Mouse (Mus musculus): ENCODE data around the gene Eras. TPM values are rescaled to one million over a fixed set of nuclear protein-coding genes. Genes with fewer than 3 reads are reported as not detected.
"Not testable (repeated sequence)": the region's sequence is repeated elsewhere in the genome, so short reads cannot be mapped to it uniquely, and the experiment has no call there.

The Eras gene
- total and polyA plus RNA-seq, 2 experiments, result not detected

GRCm38 (mm10) chrX:7922032-7922431 is 6.4 kb downstream of the Eras start:
- no peak for TF ChIP-seq CTCF (IDR thresholded peaks at IDR 0.05; ENCODE audit: low read depth, low read length)
- no peak for TF ChIP-seq POLR2A (IDR thresholded peaks at IDR 0.05; ENCODE audit: extremely low read depth, insufficient read depth, low read length)
- no peak overlapping the region for H3K4me3 ChIP-seq (ENCODE audit: insufficient read depth, low read depth, low read length)

GRCm38 (mm10) chrX:7919601-7920383 is 8.6 kb downstream of the Eras start, which contains the start of gene Pcsk1n:
Pcsk1n (plus strand) TSS chrX:7919822.
- Histone ChIP-seq H3K79me2 (ENCODE audit: control insufficient read depth, insufficient read depth, low read length) (no peaks in the 10 kb centered on the region), H3K4me3 (ENCODE audit: insufficient read depth, low read depth, low read length) (no peak within 1 kb of the TSS), H3K4me1 (ENCODE audit: control insufficient read depth, insufficient read depth, low read length) (no peaks in the 10 kb centered on the region), H3K27ac (replicated peaks; ENCODE audit: insufficient read depth, low read depth, low read length) (no peak within 1 kb of the TSS), H3K9ac (ENCODE audit: low read depth, low read length) (no peak within 1 kb of the TSS), H3K36me3 (ENCODE audit: control insufficient read depth, insufficient read depth, low read length) (no peaks in the 10 kb centered on the region), H3K27me3 (ENCODE audit: control insufficient read depth, insufficient read depth, low read length) (peaks cover 13% of the 10 kb centered on the region)
- no peak for TF ChIP-seq POLR2A (IDR thresholded peaks at IDR 0.05; ENCODE audit: extremely low read depth, insufficient read depth, low read length)
- TF ChIP-seq CTCF (IDR thresholded peaks at IDR 0.05; ENCODE audit: low read depth, low read length), result no peak
- 20% methylated on average over 27 of the region's 40 CpGs for WGBS
- no peak for DNase-seq (ENCODE audit: extremely low read depth, low read depth, low spot score)

More at GRCm38 (mm10) chrX:7922032-7922431, 6.4 kb downstream of the Eras start:
- no peak overlapping the region for H3K9ac ChIP-seq (ENCODE audit: low read depth, low read length)
- H3K27ac ChIP-seq (replicated peaks; ENCODE audit: insufficient read depth, low read depth, low read length), result no peak overlapping the region
- 1% methylated on average over 33 of the region's 48 CpGs for WGBS
- no peaks in the 10 kb centered on the region for H3K36me3 ChIP-seq (ENCODE audit: control insufficient read depth, insufficient read depth, low read length)
- no peaks in the 10 kb centered on the region for H3K4me1 ChIP-seq (ENCODE audit: control insufficient read depth, insufficient read depth, low read length)
- DNase-seq (ENCODE audit: extremely low read depth, low read depth, low spot score), result no peak
- H3K79me2 ChIP-seq (ENCODE audit: control insufficient read depth, insufficient read depth, low read length), result no peaks in the 10 kb centered on the region
- peaks cover 13% of the 10 kb centered on the region for H3K27me3 ChIP-seq (ENCODE audit: control insufficient read depth, insufficient read depth, low read length)

GRCm38 (mm10) chrX:7917960-7918359 is 10.4 kb downstream of the Eras start:
- WGBS, result 73% methylated on average over 6 of the region's 6 CpGs

GRCm38 (mm10) chrX:7915669-7916068 is 12.7 kb downstream of the Eras start:
- TF ChIP-seq CTCF (IDR thresholded peaks at IDR 0.05; ENCODE audit: low read depth, low read length), result peak; percentile 22; the same call in 1 of the 2 replicates
- not testable (repeated sequence) for H3K27me3 ChIP-seq (ENCODE audit: control insufficient read depth, insufficient read depth, low read length); H3K36me3 ChIP-seq (ENCODE audit: control insufficient read depth, insufficient read depth, low read length); H3K4me1 ChIP-seq (ENCODE audit: control insufficient read depth, insufficient read depth, low read length); H3K27ac ChIP-seq (replicated peaks; ENCODE audit: insufficient read depth, low read depth, low read length); H3K4me3 ChIP-seq (ENCODE audit: insufficient read depth, low read depth, low read length); H3K9ac ChIP-seq (ENCODE audit: low read depth, low read length); H3K79me2 ChIP-seq (ENCODE audit: control insufficient read depth, insufficient read depth, low read length); DNase-seq (ENCODE audit: extremely low read depth, low read depth, low spot score)
- 7% methylated on average over 3 of the region's 3 CpGs for whole genome bisulfite sequencing

More at GRCm38 (mm10) chrX:7917960-7918359, 10.4 kb downstream of the Eras start:
- H3K4me1 ChIP-seq (ENCODE audit: control insufficient read depth, insufficient read depth, low read length); H3K4me3 ChIP-seq (ENCODE audit: insufficient read depth, low read depth, low read length); H3K27ac ChIP-seq (replicated peaks; ENCODE audit: insufficient read depth, low read depth, low read length); H3K9ac ChIP-seq (ENCODE audit: low read depth, low read length); H3K36me3 ChIP-seq (ENCODE audit: control insufficient read depth, insufficient read depth, low read length); H3K79me2 ChIP-seq (ENCODE audit: control insufficient read depth, insufficient read depth, low read length); DNase-seq (ENCODE audit: extremely low read depth, low read depth, low spot score): not testable (repeated sequence)
- H3K27me3 ChIP-seq (ENCODE audit: control insufficient read depth, insufficient read depth, low read length), result peaks cover 11% of the 10 kb centered on the region

GRCm38 (mm10) chrX:7910473-7910872 is 17.9 kb downstream of the Eras start:
- 49% methylated on average over 6 of the region's 6 CpGs for WGBS
- Histone ChIP-seq H3K4me3 (ENCODE audit: insufficient read depth, low read depth, low read length) (no peak overlapping the region), H3K27me3 (ENCODE audit: control insufficient read depth, insufficient read depth, low read length) (no peaks in the 10 kb centered on the region), H3K27ac (replicated peaks; ENCODE audit: insufficient read depth, low read depth, low read length) (no peak overlapping the region), H3K9ac (ENCODE audit: low read depth, low read length) (no peak overlapping the region), H3K79me2 (ENCODE audit: control insufficient read depth, insufficient read depth, low read length) (no peaks in the 10 kb centered on the region), H3K4me1 (ENCODE audit: control insufficient read depth, insufficient read depth, low read length) (peaks cover 7% of the 10 kb centered on the region; the same call in 1 of the 2 replicates), H3K36me3 (ENCODE audit: control insufficient read depth, insufficient read depth, low read length) (no peaks in the 10 kb centered on the region; the same call in 1 of the 2 replicates)
- TF ChIP-seq POLR2A (IDR thresholded peaks at IDR 0.05; ENCODE audit: extremely low read depth, insufficient read depth, low read length), result no peak
- TF ChIP-seq CTCF (IDR thresholded peaks at IDR 0.05; ENCODE audit: low read depth, low read length), result peak; percentile 18; the same call in 1 of the 2 replicates
- no peak for DNase-seq (ENCODE audit: extremely low read depth, low read depth, low spot score)

GRCm38 (mm10) chrX:7909242-7909641 is 19.2 kb downstream of the Eras start, which contains the start of gene Gm10490:
Gm10490 (plus strand) TSS chrX:7909542.
- H3K79me2 ChIP-seq (ENCODE audit: control insufficient read depth, insufficient read depth, low read length); DNase-seq (ENCODE audit: extremely low read depth, low read depth, low spot score); H3K27ac ChIP-seq (replicated peaks; ENCODE audit: insufficient read depth, low read depth, low read length); H3K27me3 ChIP-seq (ENCODE audit: control insufficient read depth, insufficient read depth, low read length); H3K9ac ChIP-seq (ENCODE audit: low read depth, low read length); H3K4me3 ChIP-seq (ENCODE audit: insufficient read depth, low read depth, low read length); H3K4me1 ChIP-seq (ENCODE audit: control insufficient read depth, insufficient read depth, low read length); H3K36me3 ChIP-seq (ENCODE audit: control insufficient read depth, insufficient read depth, low read length): not testable (repeated sequence)
- 93% methylated on average over 4 of the region's 4 CpGs for WGBS

All from liver, adult 2 months (tissue).